Mouse (Mus musculus): ENCODE results near the gene Mboat2. TPM values are rescaled to one million over a fixed set of nuclear protein-coding genes. Genes with fewer than 3 reads are reported as not detected.

The Mboat2 gene
- polyA plus RNA-seq, 1 experiment from 2014 or later: 46.6 TPM

DNA sequence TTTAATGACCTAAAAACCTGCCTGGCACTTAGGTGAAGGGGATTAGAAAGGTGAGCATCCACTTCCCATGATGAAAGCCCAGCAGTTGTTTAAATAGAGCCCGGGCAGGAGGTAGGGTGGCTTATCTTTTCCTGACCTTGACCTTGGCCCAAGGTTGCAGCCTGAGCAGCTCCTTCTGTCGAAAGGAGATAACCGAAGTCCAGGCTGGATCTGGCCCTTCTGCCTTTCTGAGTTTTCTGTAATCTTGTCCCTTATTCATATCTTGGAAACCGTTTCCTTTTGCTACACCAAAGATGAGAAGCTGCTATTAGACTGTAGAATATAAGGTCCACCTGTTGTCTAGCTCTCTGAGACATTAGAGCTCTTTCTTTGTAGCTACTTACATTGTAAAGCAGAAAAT, 61.9 kb downstream of the Mboat2 start:
- DNase-seq (ENCODE audit: extremely low spot score, low spot score): no peak
- WGBS: 92% methylated on average over 4 of the region's 4 CpGs
- H3K27ac ChIP-seq: no peak overlapping the region
- H3K4me1 ChIP-seq: peaks cover 17% of the 10 kb centered on the region
- peaks cover 68% of the 10 kb centered on the region for H3K36me3 ChIP-seq (replicated peaks)
- H3K4me3 ChIP-seq: no peak overlapping the region
- H3K27me3 ChIP-seq (ENCODE audit: poor library complexity, severe bottlenecking): no peaks in the 10 kb centered on the region
- no peaks in the 10 kb centered on the region for H3K9me3 ChIP-seq

DNA sequence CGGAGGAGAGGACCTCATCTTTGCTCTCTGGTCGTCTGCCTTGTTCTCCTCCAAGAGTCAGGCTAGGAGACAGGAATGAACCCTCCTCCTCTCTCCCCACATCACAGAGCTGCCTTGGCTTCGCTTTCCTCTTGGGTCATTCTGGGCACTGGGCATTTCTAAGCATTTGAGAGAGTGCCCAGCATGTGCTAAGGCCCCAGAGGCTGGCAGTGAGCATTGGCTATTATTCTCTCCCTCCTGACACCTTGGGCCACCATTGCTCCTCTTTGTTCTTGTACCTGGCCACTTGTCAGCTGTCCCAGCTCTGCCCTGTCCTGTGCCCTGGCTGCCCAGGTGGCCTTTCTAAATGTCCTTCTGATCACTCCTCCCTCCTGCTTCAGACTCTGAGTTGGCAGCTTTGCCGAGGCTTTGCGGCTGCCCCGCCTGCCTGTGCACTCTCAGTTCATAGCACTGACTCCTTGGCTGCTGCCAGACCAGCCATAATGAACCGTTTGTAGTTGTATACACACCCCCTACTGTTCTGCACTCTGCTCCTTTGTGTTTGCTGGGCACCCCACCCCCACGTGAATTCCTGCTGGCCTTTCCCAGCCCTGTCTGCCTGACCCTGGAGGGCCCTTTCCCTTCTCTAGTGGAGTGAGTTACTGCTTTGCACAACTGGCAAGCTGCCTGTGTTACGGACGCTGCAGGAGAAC, 63.2 kb downstream of the Mboat2 start:
- Histone ChIP-seq H3K4me3 (no peak overlapping the region), H3K4me1 (peaks cover 17% of the 10 kb centered on the region), H3K9me3 (no peaks in the 10 kb centered on the region), H3K36me3 (replicated peaks) (peaks cover 66% of the 10 kb centered on the region), H3K27ac (peak overlapping the region; percentile 76), H3K27me3 (ENCODE audit: poor library complexity, severe bottlenecking) (no peaks in the 10 kb centered on the region)
- WGBS: 33% methylated on average over 10 of the region's 10 CpGs
- peak; percentile 33 for DNase-seq (ENCODE audit: extremely low spot score, low spot score)

DNA sequence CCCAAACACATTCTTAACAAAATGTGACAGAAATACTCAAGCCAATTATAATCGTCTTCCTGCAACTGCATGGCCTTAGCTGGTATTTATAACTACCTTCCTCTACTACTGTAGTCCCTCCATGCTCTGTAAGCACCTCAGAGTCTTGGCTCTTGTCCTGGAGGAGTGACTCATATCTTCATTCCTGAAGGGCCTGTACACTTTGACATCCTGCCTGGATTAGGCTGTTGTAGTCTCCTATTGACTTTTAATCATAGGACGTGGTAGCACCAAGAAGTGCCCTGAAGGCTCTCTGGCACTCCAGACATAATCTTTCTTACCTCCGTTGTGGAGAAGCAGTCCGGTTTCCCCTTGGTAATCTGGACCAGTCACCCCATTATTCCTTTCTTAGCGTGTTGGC, 64.7 kb downstream of the Mboat2 start:
- Histone ChIP-seq H3K9me3 (no peaks in the 10 kb centered on the region), H3K27ac (no peak overlapping the region), H3K4me1 (peaks cover 17% of the 10 kb centered on the region), H3K4me3 (no peak overlapping the region), H3K36me3 (replicated peaks) (peaks cover 69% of the 10 kb centered on the region), H3K27me3 (ENCODE audit: poor library complexity, severe bottlenecking) (no peaks in the 10 kb centered on the region)
- DNase-seq (ENCODE audit: extremely low spot score, low spot score): no peak
- WGBS: 90% methylated on average over 5 of the region's 5 CpGs

DNA sequence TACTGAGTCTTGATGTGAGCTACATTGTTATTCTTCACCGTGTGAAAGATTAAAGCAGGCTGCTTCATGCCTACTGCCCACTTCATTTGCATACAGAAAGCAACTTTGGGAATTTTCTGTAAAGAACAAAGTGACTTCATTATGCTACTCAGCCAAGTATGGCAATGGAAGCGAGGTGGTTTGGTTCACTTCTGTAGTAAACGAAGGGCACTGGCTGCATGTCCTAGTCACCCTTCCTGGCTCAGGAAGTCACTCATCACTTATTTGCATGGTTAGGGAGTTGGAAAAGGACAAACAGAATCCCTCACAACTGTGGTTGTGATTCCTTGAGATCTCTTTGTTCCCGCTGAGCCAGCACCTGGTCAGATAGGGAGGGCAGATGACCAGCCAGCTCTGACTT, 66.7 kb downstream of the Mboat2 start:
- no peaks in the 10 kb centered on the region for H3K9me3 ChIP-seq
- H3K4me3 ChIP-seq: no peak overlapping the region
- no peak overlapping the region for H3K27ac ChIP-seq
- H3K36me3 ChIP-seq (replicated peaks): peaks cover 64% of the 10 kb centered on the region
- peaks cover 17% of the 10 kb centered on the region for H3K4me1 ChIP-seq
- DNase-seq (ENCODE audit: extremely low spot score, low spot score): no peak
- WGBS: 95% methylated on average over 4 of the region's 4 CpGs
- no peaks in the 10 kb centered on the region for H3K27me3 ChIP-seq (ENCODE audit: poor library complexity, severe bottlenecking)

- Histone ChIP-seq H3K9me3 (no peaks in the 10 kb centered on the region), H3K27ac (no peak overlapping the region), H3K36me3 (replicated peaks) (peaks cover 71% of the 10 kb centered on the region), H3K27me3 (ENCODE audit: poor library complexity, severe bottlenecking) (no peaks in the 10 kb centered on the region), H3K4me3 (no peak overlapping the region), H3K4me1 (peaks cover 15% of the 10 kb centered on the region)
- no peak for DNase-seq (ENCODE audit: extremely low spot score, low spot score)
- WGBS: 84% methylated on average over 9 of the region's 9 CpGs
Measured at GRCm38 (mm10) chr12:24898226-24898625, 67.5 kb downstream of the Mboat2 start.

DNA sequence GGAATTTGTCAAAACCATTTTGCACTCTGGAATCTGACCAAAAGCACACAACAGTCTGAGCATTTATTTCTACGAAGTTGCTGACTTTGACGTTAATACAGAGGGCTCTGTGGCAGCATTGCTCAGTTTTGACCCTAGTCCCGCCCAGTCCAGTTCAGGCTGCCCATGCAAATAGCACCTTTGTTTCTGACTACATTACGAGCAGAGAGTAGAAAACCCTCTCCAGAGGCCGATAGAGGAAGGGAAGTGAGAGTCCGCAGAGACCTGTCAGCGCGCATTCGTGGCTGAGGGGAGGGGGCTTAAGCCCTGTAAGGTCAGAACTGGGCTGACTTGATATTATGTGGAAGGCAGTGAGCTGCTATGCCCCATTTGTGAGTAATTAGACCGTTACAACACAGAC, 69.0 kb downstream of the Mboat2 start:
- H3K36me3 ChIP-seq (replicated peaks): peaks cover 70% of the 10 kb centered on the region
- no peak for DNase-seq (ENCODE audit: extremely low spot score, low spot score)

GRCm38 (mm10) chr12:24902736-24903135, 72.1 kb downstream of the Mboat2 start:
- peaks cover 13% of the 10 kb centered on the region for H3K4me1 ChIP-seq
- 96% methylated on average over 5 of the region's 5 CpGs for WGBS
- no peak overlapping the region for H3K4me3 ChIP-seq
- H3K36me3 ChIP-seq (replicated peaks): peaks cover 56% of the 10 kb centered on the region
- H3K27ac ChIP-seq: no peak overlapping the region
- no peak for DNase-seq (ENCODE audit: extremely low spot score, low spot score)
- H3K9me3 ChIP-seq: no peaks in the 10 kb centered on the region
- H3K27me3 ChIP-seq (ENCODE audit: poor library complexity, severe bottlenecking): no peaks in the 10 kb centered on the region

More for the DNA sequence above, 69.0 kb downstream of the Mboat2 start:
- H3K27ac ChIP-seq: no peak overlapping the region
- no peaks in the 10 kb centered on the region for H3K9me3 ChIP-seq
- WGBS: 91% methylated on average over 10 of the region's 10 CpGs
- H3K4me3 ChIP-seq: no peak overlapping the region
- peaks cover 1% of the 10 kb centered on the region for H3K4me1 ChIP-seq
- H3K27me3 ChIP-seq (ENCODE audit: poor library complexity, severe bottlenecking): no peaks in the 10 kb centered on the region

DNA sequence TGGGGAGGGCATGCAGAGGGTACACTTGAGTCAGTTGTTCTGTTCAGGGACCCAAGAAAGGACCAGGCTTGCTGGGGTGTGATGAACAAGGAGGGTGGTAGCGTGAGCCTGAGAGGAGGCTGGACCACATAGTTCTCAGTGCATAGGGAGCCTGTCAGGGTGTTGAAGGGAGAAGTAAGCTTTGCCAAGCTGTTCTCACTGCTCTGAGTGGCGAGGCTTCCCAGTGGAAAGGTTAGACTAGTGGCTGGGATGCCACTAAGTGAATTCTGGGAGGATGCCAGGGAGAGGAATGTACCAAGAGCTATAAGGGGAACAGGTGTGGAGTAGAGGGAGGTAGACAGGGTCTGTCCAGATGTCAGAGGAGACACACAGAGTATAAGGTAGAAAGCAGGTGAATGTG, 77.2 kb downstream of the Mboat2 start:
- no peak overlapping the region for H3K27ac ChIP-seq
- no peaks in the 10 kb centered on the region for H3K9me3 ChIP-seq
- H3K4me1 ChIP-seq: peaks cover 13% of the 10 kb centered on the region
- H3K36me3 ChIP-seq (replicated peaks): peaks cover 38% of the 10 kb centered on the region
- H3K4me3 ChIP-seq: no peak overlapping the region
- WGBS: 88% methylated on average over 2 of the region's 2 CpGs
- no peak for DNase-seq (ENCODE audit: extremely low spot score, low spot score)
- H3K27me3 ChIP-seq (ENCODE audit: poor library complexity, severe bottlenecking): no peaks in the 10 kb centered on the region

DNA sequence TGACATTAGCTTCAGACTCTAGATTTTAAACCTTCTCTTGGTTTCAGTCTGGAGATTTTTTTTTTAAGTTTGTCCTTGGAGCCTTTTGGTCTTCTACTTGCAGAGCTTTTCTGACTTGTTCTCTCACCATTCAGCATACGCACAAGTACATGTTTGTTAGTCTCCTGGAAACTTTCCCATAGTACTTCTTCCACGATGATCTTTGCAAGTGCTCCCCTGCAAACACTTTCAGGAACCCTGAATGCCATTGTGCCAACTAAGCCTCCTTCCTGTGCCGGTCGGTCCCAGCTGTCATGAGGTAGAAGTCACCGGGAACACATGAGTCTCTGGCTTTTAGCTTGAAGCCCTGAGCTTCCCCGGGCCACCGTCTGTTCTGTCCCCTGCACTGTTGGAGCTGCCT, 79.0 kb downstream of the Mboat2 start:
- H3K4me3 ChIP-seq: no peak overlapping the region
- peaks cover 12% of the 10 kb centered on the region for H3K4me1 ChIP-seq
- no peaks in the 10 kb centered on the region for H3K27me3 ChIP-seq (ENCODE audit: poor library complexity, severe bottlenecking)
- H3K9me3 ChIP-seq: no peaks in the 10 kb centered on the region
- DNase-seq (ENCODE audit: extremely low spot score, low spot score): no peak
- H3K27ac ChIP-seq: no peak overlapping the region
- 93% methylated on average over 7 of the region's 7 CpGs for WGBS
- H3K36me3 ChIP-seq (replicated peaks): peaks cover 44% of the 10 kb centered on the region

- Histone ChIP-seq H3K9me3 (no peaks in the 10 kb centered on the region), H3K4me1 (no peaks in the 10 kb centered on the region), H3K4me3 (no peak overlapping the region), H3K36me3 (replicated peaks) (peaks cover 54% of the 10 kb centered on the region), H3K27me3 (ENCODE audit: poor library complexity, severe bottlenecking) (no peaks in the 10 kb centered on the region), H3K27ac (no peak overlapping the region)
- WGBS: 90% methylated on average over 6 of the region's 6 CpGs
- no peak for DNase-seq (ENCODE audit: extremely low spot score, low spot score)
Measured at GRCm38 (mm10) chr12:24912174-24912573, 81.5 kb downstream of the Mboat2 start.

- no peak for DNase-seq (ENCODE audit: extremely low spot score, low spot score)
Measured at GRCm38 (mm10) chr12:24912876-24913275, 82.2 kb downstream of the Mboat2 start.

GRCm38 (mm10) chr12:24918575-24919262, 88.0 kb downstream of the Mboat2 start:
- Histone ChIP-seq H3K9me3 (no peaks in the 10 kb centered on the region), H3K27me3 (ENCODE audit: poor library complexity, severe bottlenecking) (no peaks in the 10 kb centered on the region), H3K4me3 (no peak overlapping the region), H3K4me1 (no peaks in the 10 kb centered on the region), H3K36me3 (replicated peaks) (peaks cover 41% of the 10 kb centered on the region), H3K27ac (no peak overlapping the region)
- no peak for DNase-seq (ENCODE audit: extremely low spot score, low spot score)
- WGBS: 92% methylated on average over 12 of the region's 12 CpGs

More at GRCm38 (mm10) chr12:24912876-24913275, 82.2 kb downstream of the Mboat2 start:
- WGBS: 74% methylated on average over 1 of the region's 1 CpGs
- no peaks in the 10 kb centered on the region for H3K4me1 ChIP-seq
- peaks cover 54% of the 10 kb centered on the region for H3K36me3 ChIP-seq (replicated peaks)
- H3K27ac ChIP-seq: no peak overlapping the region
- H3K9me3 ChIP-seq: no peaks in the 10 kb centered on the region
- no peak overlapping the region for H3K4me3 ChIP-seq
- H3K27me3 ChIP-seq (ENCODE audit: poor library complexity, severe bottlenecking): no peaks in the 10 kb centered on the region

- no peak overlapping the region for H3K27ac ChIP-seq
- no peak overlapping the region for H3K4me3 ChIP-seq
- peaks cover 6% of the 10 kb centered on the region; the same call in 1 of the 2 replicates for H3K4me1 ChIP-seq
- no peaks in the 10 kb centered on the region for H3K27me3 ChIP-seq (ENCODE audit: poor library complexity, severe bottlenecking)
- H3K9me3 ChIP-seq: no peaks in the 10 kb centered on the region
- 88% methylated on average over 1 of the region's 1 CpGs for WGBS
- H3K36me3 ChIP-seq (replicated peaks): peaks cover 31% of the 10 kb centered on the region
- DNase-seq (ENCODE audit: extremely low spot score, low spot score): no peak
Measured at GRCm38 (mm10) chr12:24920861-24921260, 90.2 kb downstream of the Mboat2 start.
